Mouse (Mus musculus): ENCODE measurements around the gene Sbf2.

Sbf2 gene

DNA sequence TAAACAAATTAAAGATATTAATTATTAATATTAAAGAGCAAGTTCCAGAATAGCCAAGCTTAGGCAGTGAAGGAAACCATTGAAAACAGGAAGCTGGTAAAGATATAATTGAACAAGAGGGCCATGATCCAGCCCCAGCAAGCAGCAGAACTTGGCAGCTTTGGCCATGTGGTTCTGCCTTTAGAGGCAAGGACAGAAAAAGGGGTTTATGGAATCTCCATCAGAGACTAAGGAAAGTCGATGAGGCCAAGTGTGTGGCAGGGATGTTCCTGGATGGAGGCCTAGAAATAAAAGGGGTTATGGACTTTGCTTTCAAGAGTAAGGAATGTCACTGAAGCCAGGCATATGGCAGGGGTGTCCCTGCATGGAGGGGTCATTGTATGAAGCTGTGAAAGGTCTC lies 198.4 kb downstream of the Sbf2 start:
- in situ Hi-C loops (cut with MboI, MseI) = no loop called here

DNA sequence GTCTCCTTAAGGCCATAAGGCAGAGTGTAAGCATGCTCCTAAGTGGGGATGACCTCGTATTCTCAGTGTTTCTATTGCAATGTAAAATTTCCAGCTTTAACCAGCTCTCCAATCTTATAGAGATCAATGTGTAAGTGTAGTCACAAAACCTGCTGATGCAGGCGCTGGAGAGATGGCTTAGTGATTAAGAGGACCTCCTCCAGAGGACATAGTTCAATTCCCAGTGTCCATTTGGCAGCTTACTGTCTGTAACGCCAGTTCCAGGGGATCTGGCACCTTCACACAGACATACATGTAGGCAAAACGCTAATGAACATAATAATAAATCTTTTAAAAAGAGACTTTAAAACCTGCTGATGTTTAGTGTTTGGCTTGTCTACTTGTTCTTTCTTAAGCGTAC lies 200.4 kb downstream of the Sbf2 start:
- in situ Hi-C loops (cut with MboI, MseI) = no loop called here

DNA sequence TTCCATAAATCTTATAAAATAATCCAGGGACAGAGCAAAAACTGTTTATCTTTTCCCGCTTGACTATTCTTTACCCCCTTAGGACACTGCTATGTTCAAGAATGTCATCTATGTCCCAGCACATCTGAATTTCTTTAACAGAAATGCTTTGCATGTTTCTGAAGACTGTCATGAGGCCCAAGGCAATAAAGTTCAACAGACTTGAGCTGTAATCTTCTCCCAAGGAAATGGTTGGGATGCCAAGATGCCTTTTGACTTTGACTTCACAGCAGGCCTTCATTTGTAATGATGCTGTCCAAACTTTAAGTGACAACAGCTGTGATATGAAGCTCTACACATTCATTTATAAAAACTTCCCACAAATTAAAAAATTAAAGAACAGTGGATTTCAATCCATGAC lies 212.6 kb downstream of the Sbf2 start:
- in situ Hi-C loops (cut with MboI, MseI) = no loop called here

DNA sequence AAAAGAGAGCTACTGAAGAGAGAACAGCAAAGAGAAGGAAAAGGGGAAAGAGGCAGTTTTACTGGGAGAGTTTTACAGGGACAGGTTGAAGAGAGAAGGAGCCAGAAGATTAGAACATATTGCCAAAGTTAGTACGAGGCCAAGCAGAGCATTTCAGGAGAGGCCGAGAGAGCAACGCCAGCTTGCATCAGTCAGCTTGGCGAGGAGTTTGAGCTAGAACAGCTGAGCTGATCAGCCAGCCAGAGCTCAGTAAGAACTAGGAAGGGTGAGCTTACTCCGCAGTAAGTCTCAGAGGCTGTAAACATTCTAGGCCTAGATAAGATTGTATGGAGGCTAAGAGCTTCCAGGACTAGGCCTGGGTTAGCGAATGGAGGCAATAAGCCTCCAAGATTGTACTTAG lies 222.1 kb downstream of the Sbf2 start:
- in situ Hi-C loops (cut with MboI, MseI) = no loop called here

DNA sequence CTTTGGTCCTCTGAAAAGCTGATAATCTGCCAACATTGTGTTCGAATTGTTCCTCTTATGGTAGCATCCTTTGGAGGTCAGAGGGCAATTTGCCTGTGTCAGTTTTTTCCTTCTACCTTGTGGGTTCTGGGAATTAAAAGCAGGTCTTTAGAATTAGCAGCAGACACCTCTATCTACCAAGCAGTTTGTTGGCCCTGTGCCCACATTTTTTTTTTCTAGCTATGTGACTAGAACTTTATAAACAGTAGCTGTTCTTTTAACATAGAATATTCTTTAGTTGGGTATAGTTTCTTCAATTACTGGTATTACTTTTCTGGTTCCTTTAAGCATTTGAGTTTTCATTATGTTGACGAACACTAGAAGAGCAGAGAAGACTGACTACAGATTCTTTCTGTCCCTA lies 223.1 kb downstream of the Sbf2 start:
- in situ Hi-C loops (cut with MboI, MseI) = no loop called here

DNA sequence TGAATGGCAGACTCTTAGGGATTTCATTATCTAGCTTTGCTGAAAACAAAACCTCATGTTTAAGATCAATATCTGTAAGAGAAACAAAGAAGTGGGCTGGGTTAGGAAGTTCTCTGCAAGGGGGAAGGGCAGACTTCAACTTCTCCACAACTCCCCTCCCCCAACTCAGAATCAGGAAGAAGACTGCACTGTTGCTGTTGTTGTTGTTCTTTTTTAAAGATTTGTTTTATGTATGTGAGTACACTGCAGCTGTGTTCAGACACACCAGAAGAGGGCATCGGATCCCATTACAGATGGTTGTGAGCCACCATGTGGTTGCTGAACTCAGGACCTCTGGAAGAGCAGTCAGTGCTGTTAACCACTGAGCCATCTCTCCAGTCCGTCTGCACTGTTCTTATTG lies 225.8 kb downstream of the Sbf2 start:
- in situ Hi-C loops (cut with MboI, MseI) = loop anchor here (10.0 kb wide), 1 partner anchor 1476 kb away; no protein-coding TSS in a partner anchor

DNA sequence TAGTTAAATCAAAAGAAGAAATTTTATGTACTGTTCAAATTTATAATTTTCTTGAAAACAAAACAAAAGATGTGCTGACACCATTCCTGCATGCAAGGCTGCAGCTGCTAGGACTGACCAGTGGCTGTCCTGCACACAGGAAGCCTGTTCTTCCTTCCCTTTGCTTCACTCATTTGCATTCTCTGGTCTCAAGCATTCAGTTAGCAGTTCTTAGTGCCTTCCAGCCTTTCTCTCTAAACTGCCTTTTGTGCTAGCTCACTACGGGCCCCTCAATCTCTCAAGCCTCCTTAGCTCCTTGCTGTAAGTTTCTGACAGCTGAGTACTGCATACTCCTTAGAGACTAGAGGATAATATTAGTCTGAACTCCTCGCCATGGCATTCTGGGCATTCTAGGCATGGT lies 227.2 kb downstream of the Sbf2 start:
- in situ Hi-C loops (cut with MboI, MseI) = loop anchor here (10.0 kb wide), 1 partner anchor 1477 kb away; no protein-coding TSS in a partner anchor

DNA sequence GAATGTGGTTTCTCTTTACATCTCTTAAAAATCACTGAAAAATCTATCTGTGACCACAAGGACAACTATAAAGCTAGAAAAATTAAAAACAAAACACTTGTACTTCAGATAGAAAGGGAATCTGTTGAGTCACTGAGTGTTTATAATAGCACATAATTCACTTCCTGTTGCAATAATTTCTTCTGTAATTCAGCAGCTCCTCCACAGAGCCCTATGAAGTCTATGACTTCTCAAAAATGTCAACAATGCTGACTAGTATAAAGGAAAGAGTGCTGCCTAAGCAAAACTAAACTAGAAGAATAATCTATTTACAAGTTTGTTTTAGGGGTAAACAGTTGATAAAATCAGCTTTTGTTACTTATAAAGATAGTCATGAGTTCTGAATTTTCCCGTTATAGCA lies 229.2 kb downstream of the Sbf2 start:
- in situ Hi-C loops (cut with MboI, MseI) = loop anchor here (10.0 kb wide), 1 partner anchor 1479 kb away; no protein-coding TSS in a partner anchor

DNA sequence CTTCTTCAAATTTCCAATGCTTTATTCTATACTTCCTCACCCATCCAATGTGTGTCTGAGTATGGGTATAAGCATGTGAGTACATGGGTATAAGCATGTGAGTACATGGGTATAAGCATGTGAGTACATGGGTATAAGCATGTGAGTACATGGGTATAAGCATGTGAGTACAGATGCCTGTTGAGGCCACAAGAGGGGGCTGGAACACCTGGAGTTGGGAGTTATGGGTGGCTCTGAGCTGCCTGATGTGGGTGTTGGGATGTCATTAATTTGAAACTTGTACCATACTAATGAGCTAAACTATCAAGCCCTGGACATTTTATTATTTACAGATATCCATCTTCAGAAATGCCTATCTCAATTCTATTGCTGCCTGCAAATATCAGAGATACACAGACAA lies 230.4 kb downstream of the Sbf2 start:
- in situ Hi-C loops (cut with MboI, MseI) = loop anchor here (10.0 kb wide), 1 partner anchor 1480 kb away; no protein-coding TSS in a partner anchor

DNA sequence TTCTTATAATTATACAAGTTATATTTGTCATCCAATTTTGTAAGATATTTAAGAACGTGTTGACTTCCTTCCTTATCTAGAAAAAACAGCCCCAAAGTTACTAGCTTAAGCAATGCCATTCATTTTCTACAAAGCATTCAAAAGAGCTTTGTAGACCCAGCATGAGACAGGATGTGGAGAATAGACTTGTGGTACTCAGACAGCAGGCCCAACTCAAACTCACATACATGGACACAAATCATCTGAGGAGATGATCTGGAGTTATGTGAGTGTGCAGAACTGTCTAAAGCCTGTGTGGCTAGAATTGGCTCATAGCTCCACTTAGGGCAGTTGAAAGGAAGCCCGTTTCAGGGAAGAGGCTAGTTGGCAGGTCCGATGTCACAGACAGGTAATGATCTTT lies 233.1 kb downstream of the Sbf2 start:
- in situ Hi-C loops (cut with MboI, MseI) = loop anchor here (10.0 kb wide), 1 partner anchor 1483 kb away; no protein-coding TSS in a partner anchor

DNA sequence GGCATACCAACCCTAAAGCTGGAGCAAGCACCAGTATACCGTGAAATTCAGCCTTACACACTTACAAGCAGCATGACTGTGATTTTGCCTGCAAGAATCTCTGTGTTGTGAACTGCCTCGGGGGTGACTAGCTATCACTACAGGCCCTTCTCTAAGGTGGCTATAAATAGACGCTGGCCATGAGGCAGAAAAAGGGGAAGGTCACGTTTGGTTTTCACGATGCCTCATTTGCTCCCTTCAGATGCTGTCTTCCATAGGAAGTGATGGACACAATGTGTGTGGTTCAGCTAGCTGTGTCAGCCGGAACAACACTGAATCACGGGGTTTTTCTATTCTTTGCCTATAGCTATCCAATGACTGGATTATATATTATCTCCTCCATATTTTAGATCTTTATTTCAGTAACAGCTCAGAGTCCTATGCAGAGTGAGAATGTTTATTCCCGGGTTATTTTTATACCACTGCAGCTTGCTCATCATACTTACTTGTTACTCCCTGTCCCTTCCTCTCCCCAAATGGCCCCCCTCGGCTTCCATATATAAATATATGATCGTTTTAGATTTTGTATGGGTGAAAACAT lies 235.3 kb downstream of the Sbf2 start:
- in situ Hi-C loops (cut with MboI, MseI) = loop anchor here (5.0 kb wide), 1 partner anchor 92 kb away; no protein-coding TSS in a partner anchor

DNA sequence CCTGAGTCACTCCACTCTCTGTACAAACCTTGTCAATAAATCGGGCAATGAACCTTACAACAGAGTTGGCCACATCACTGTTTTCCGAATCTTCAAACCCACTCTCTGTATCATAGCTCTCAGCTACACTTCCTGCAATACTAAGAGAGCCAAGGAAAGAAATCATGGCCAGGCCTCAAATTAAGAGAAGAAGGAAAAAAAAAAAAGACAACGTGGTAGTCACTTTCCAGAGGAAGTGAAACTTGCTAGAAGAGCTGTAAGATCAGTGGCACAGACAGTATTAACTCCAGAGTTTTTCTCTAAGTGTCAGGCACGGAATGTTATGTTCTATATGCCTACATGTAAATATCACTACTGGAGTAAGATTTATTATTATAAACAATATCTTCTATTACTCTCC lies 242.2 kb downstream of the Sbf2 start:
- in situ Hi-C loops (cut with MboI, MseI) = no loop called here

DNA sequence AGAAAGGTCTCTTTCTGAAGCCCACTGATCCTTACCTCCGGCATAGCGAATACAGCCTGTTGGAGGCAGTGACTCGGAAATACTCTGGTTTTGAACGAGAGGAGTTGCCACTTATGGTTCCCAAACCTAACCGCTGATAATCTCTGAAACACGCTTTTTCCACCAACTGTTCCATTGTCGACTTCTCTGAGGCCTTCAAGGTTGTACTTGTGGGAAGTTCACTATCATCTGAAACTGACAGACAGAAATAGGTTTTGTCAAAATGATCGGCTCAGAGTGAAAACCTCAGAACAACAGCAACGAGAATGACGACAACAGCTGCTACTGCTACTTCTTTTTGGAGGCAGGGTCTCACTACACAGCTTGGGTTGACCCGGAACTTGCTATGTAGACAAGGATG lies 252.7 kb downstream of the Sbf2 start:
- in situ Hi-C loops (cut with MboI, MseI) = no loop called here

DNA sequence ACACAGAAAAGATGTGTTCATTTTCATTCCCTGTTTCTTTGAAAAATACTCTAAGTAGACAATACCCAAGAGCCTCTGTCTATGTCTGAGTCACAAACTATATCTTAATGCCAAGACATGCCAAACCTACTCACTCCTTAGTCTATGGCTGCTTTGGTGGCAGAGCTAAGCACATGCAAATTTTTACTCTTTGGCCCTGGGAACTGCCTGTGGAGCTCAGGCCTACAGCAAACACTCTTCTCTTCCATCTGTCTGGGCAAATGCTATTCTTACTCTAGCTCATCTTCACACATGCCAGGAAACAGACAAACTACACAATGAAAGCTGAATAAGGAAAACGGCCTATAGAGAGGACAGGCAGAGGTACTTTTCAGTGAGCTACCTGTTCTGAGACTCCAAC lies 253.2 kb downstream of the Sbf2 start:
- in situ Hi-C loops (cut with MboI, MseI) = no loop called here

DNA sequence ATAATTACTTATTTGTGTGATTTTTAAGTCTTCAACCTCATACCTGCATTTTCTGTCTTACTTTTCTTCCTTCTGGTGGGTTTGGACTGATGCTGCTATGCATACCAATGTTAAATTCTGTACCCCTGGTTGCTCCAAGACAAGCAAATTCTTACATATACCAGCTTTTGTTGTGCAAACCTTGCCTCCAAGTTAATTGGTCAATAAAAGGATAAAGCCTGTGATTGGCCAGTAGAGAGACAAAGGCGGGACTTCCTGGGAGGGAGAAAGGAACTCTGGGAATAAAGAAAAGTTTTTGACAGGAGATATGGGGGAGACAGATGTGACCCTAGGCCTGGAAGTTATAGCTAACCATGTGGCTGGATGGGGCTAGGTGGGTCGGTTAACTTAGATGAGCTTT lies 255.3 kb downstream of the Sbf2 start:
- in situ Hi-C loops (cut with MboI, MseI) = no loop called here

DNA sequence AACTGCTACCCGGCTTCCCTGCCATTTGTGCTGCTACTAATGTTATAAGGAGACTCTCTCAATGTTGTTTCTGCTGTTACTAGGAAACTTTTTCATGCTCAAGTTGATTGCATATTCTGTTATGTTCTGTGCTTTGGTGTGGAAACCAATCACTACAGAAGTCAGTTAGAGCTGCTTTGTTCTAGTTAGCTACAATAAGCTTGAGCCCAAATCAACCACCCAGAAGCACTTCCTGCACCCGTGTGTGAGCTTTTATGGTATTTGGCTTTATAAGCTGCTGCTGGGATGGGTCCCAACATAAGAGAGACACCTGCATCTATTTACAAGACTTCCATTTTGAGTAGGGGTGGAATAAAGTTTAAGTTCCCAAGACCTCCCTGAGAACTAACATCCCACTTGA lies 260.8 kb downstream of the Sbf2 start:
- in situ Hi-C loops (cut with MboI, MseI) = no loop called here

DNA sequence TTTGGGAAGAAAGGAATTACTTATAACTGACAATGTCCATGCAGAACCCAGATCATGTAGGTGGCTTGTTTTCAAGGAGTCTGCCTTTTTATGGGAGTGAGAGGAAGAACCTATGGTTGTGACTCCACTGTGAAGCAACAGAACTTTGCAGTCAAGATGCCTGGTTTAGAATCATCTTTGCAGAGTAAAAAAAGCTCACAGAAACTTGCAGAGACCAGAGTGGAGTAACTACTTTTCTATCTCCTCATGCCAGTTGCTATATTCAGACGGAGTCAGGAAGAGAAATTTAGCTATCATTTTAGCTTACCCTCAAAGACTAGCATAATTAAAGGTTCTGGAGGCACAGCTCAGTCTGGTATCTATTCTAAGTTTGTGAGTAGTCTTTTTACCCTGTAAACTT lies 267.5 kb downstream of the Sbf2 start:
- in situ Hi-C loops (cut with MboI, MseI) = no loop called here

DNA sequence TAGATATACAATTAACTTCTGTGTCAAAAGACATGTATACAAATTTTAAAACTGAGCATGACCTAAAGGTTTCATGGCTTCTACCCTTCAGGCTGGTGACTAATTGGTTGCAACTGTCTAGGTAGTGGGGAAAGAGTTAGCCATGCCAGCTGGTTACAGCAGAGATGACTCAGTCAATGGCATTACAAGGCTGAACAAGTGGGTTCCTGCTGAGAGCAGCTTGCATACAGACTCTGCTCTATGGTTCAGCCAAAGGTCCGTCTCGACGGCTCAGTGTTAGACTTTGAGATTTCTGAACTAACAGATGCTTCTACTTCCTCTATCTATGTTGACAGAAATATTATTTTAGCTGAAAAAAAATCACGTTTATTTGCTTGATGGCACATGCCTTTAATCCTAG lies 277.1 kb downstream of the Sbf2 start:
- in situ Hi-C loops (cut with MboI, MseI) = no loop called here

DNA sequence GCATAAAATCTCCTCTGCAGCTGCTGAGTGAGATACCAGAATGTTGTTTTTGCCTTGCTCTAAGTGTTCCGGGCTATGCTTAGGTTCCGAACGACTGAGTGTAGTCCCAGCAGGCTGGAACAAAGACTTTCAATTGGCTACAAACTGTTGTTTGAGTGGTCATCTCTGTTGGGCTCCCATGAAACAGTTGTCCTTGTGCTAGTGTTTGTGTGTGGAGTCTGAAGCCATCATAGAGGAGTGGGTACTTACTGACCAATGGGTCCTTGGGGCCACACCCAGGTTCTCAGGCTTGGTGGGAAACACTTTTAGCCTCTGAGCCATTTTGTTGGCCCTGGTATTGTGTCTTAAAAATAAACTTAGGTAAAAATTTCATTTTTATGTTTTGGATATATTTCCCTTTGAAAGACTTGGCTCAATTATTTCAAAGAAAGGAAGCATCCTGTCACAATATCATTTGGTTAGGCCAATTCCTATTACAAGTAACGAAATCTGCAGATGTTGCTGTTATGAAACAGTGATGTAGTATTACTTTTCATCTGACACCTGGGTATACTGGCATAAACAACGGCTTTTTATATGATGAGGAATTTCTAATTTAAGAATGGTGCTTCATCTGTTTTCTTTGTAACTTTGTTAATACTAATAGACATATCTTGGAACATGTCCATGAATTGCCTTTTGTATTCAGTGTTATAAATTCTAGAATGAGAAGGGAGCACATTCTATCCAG lies 289.2 kb downstream of the Sbf2 start:
- in situ Hi-C loops (cut with MboI, MseI) = no loop called here

DNA sequence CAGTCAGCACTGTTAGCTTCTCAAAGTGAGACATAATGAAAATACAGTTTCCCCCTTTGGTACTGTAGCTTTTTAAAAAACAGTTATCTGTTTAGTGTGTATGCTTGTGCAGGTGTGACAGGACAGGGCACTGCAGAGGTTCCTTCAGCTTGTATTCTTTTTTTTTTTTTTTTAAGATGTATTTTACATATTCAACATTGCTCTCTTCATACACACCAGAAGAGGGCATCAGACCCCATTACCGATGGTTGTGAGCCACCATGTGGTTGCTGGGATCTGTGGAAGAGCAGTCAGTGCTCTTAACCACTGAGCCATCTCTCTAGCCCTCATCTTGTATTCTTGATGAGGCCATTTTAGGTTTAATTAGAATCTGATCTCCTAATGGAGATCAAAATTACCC lies 289.9 kb downstream of the Sbf2 start:
- in situ Hi-C loops (cut with MboI, MseI) = no loop called here

DNA sequence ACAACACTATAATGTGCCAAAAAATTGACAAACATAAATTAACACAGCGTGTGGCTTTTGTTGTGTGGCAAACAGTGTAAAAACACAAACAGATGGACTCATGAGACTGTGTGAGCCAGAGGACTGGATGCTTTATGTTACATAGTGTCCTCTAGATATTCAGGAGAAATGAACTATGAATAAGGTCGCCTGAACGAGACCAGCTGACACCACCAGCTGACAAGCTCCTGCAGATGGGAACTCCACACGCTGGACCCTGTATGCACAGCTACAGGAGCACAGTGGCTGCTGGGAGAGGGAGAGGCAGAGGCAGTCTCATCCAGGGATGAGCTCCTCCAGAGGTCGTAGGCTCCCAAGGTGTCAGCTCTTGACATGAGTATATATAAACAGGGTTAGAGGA lies 293.6 kb downstream of the Sbf2 start:
- in situ Hi-C loops (cut with MboI, MseI) = no loop called here

DNA sequence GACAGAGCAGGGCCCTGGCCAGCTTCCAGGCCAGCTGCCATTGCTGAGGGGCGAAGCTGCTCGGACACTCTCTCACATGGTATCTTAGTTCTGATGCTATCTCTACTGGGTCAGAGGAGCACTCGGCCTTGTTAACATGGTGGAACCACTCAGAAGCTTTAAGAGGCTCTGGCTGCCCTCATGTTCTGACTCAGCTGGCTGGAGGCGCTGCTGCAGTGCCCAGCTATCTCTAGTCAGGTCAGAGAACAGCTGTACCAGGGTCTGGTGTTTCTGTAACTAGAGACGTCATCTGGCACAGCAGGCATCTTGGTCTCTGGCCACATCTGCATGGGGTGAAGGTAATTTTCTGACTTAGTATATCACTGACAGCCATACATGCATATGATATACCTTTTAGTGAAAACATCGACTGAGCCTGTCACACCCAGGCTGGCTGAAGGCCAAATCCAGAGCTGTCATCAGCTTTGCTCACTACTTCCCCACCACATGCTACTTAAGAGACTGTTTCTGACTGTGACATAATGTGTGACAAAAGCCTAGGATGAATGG lies 295.7 kb downstream of the Sbf2 start:
- in situ Hi-C loops (cut with MboI, MseI) = no loop called here

DNA sequence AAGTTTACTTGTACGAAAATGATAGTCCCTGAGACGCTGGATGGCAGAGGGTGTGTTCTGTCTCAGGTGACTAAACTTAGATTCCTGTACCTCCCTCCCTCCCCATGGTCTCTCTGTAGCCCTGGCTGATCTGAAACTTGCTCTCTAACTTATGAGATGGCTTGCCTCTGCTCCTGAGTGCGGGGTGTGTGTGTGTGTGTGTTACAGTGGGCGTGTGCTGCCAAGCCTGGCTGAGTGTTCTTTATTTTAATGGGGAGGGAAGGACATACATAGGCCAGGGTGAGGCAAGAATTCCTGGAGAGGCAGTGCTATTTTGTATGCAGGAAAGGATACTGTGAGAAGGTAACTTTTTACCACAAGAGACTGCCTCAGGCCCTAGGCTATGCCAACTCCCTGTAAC lies 297.3 kb downstream of the Sbf2 start:
- in situ Hi-C loops (cut with MboI, MseI) = no loop called here
